Mouse (Mus musculus) neural tube, embryonic 13.5 days (tissue): ENCODE measurements around the gene Clic6. TPM values are rescaled to one million over a fixed set of nuclear protein-coding genes. Genes with fewer than 3 reads are reported as not detected.
A peak's percentile ranks its signal among the peaks of the same experiment; 100 is the strongest.

Source experiments
- ATAC-seq: fragments of 200-750 bp; cut with Nextera tagmentation; 2 replicates; pipeline ENCODE4 v1.8.0; 2017; ENCODE audit warnings: low read depth, mild to moderate bottlenecking, moderate TSS enrichment, moderate library complexity
- H3K27ac ChIP-seq: fragments of 300-500 bp; sonication (generic); replicated peaks from 2 replicates; pipeline ENCODE4 v1.5.1; 2015; ENCODE audit warnings: moderate library complexity, mild to moderate bottlenecking, inconsistent platforms
- H3K27me3 ChIP-seq: fragments of 300-500 bp; sonication (generic); 2 replicates; pipeline ENCODE4 v1.6.1; 2015; ENCODE audit warnings: mild to moderate bottlenecking, inconsistent platforms
- H3K36me3 ChIP-seq: fragments of 300-500 bp; sonication (generic); 2 replicates; pipeline ENCODE4 v1.6.1; 2015; ENCODE audit warnings: mild to moderate bottlenecking, inconsistent platforms
- H3K4me1 ChIP-seq: fragments of 300-500 bp; sonication (generic); replicated peaks from 2 replicates; pipeline ENCODE4 v1.6.1; 2015; ENCODE audit warnings: inconsistent platforms
- H3K4me2 ChIP-seq: fragments of 300-500 bp; sonication (generic); 2 replicates; pipeline ENCODE4 v1.6.1; 2015; ENCODE audit warnings: inconsistent platforms, mild to moderate bottlenecking, moderate library complexity
- H3K4me3 ChIP-seq: fragments of 300-500 bp; sonication (generic); 2 replicates; pipeline ENCODE4 v1.5.1; 2015; ENCODE audit warnings: mild to moderate bottlenecking, inconsistent platforms
- H3K9ac ChIP-seq: fragments of 300-500 bp; sonication (generic); 2 replicates; pipeline ENCODE4 v1.6.1; 2015; ENCODE audit warnings: moderate library complexity, mild to moderate bottlenecking, inconsistent platforms
- H3K9me3 ChIP-seq: fragments of 300-500 bp; sonication (generic); 2 replicates; pipeline ENCODE4 v1.6.1; 2016; ENCODE audit warnings: inconsistent platforms
- WGBS: fragments of 180-500 bp; shearing (Covaris S2); methylation state at CpG from one replicate; pipeline ENCODE4 v1.1.7; 2015; 5-methylcytosine and 5-hydroxymethylcytosine counted together
- polyA plus RNA-seq: library from polyadenylated mRNA; unstranded; fragments of >200 nt; fragmentation: Nextera tagmentation; extraction: Ambion mirVana; gene quantifications from 2 replicates; pipeline ENCODE4 v1.2.1, GENCODE M21; 2015

The Clic6 gene
- polyA plus RNA-seq, 1 experiment from 2014 or later, result 0.54 TPM

- WGBS, result 90% methylated on average over 7 of the region's 7 CpGs
- H3K27me3 ChIP-seq, result no peaks in the 10 kb centered on the region
- no peak overlapping the region for H3K4me2 ChIP-seq
- H3K9me3 ChIP-seq, result no peaks in the 10 kb centered on the region
- no peak overlapping the region for H3K4me3 ChIP-seq
- H3K36me3 ChIP-seq, result peaks cover 7% of the 10 kb centered on the region; the same call in 1 of the 2 replicates
- no peak overlapping the region for H3K27ac ChIP-seq
- no peak overlapping the region for H3K9ac ChIP-seq
- no peak for ATAC-seq
- peaks cover 5% of the 10 kb centered on the region; the same call in 1 of the 2 replicates for H3K4me1 ChIP-seq
Observed at GRCm38 (mm10) chr16:92454002-92454401, 31.5 kb upstream of the Clic6 start.

- H3K4me2 ChIP-seq, result no peak overlapping the region
- no peak overlapping the region for H3K27ac ChIP-seq
- H3K4me1 ChIP-seq, result peaks cover 5% of the 10 kb centered on the region; the same call in 1 of the 2 replicates
- no peaks in the 10 kb centered on the region for H3K27me3 ChIP-seq
- no peak for ATAC-seq
- no peaks in the 10 kb centered on the region for H3K9me3 ChIP-seq
- H3K36me3 ChIP-seq, result peaks cover 7% of the 10 kb centered on the region; the same call in 1 of the 2 replicates
- no peak overlapping the region for H3K4me3 ChIP-seq
- 91% methylated on average over 18 of the region's 18 CpGs for WGBS
- H3K9ac ChIP-seq, result no peak overlapping the region
Observed at GRCm38 (mm10) chr16:92454495-92454894, 31.0 kb upstream of the Clic6 start.

- H3K27ac ChIP-seq, result no peak overlapping the region
- H3K4me3 ChIP-seq, result no peak overlapping the region
- H3K9me3 ChIP-seq, result no peaks in the 10 kb centered on the region
- peaks cover 5% of the 10 kb centered on the region; the same call in 1 of the 2 replicates for H3K4me1 ChIP-seq
- 70% methylated on average over 8 of the region's 8 CpGs for WGBS
- no peak overlapping the region for H3K4me2 ChIP-seq
- ATAC-seq, result no peak
- H3K9ac ChIP-seq, result no peak overlapping the region
- peaks cover 7% of the 10 kb centered on the region; the same call in 1 of the 2 replicates for H3K36me3 ChIP-seq
- H3K27me3 ChIP-seq, result no peaks in the 10 kb centered on the region
Observed at GRCm38 (mm10) chr16:92455488-92455887, 30.0 kb upstream of the Clic6 start.

DNA sequence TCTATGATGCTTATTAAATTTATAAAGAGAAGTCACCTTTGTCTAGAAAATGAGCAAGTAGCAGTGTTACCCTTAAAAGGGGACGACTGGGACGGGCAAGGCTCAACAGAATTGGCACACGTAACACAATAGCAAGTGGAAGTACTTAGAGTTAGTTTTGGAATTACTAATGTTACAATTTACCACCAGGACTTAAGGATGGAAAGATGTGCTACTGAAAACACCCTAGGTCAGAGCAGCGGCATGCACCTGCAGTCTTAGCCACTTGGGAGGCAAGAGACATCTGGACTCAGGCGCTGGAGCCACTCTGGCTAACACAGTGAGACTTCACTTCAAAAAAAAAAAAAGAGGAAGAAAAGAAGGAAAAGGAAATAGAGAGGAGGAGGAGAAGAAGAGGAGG is 29.6 kb upstream of the Clic6 start:
- no peak overlapping the region for H3K4me3 ChIP-seq
- no peak overlapping the region for H3K9ac ChIP-seq
- no peak overlapping the region for H3K27ac ChIP-seq
- WGBS, result 89% methylated on average over 5 of the region's 5 CpGs
- no peaks in the 10 kb centered on the region for H3K9me3 ChIP-seq
- peaks cover 7% of the 10 kb centered on the region; the same call in 1 of the 2 replicates for H3K36me3 ChIP-seq
- ATAC-seq, result no peak
- H3K27me3 ChIP-seq, result no peaks in the 10 kb centered on the region
- peaks cover 5% of the 10 kb centered on the region; the same call in 1 of the 2 replicates for H3K4me1 ChIP-seq
- no peak overlapping the region for H3K4me2 ChIP-seq

GRCm38 (mm10) chr16:92457594-92457993 is 27.9 kb upstream of the Clic6 start:
- no peak overlapping the region for H3K4me2 ChIP-seq
- H3K27ac ChIP-seq, result no peak overlapping the region
- 0 out of 2 replicates have a peak, but pooled peaks cover 4% of the 10 kb centered on the region for H3K36me3 ChIP-seq
- peaks cover 11% of the 10 kb centered on the region; the same call in 1 of the 2 replicates for H3K4me1 ChIP-seq
- H3K4me3 ChIP-seq, result no peak overlapping the region
- no peak overlapping the region for H3K9ac ChIP-seq
- H3K27me3 ChIP-seq, result no peaks in the 10 kb centered on the region
- H3K9me3 ChIP-seq, result no peaks in the 10 kb centered on the region
- WGBS, result 28% methylated on average over 7 of the region's 7 CpGs
- peak; percentile 69; the same call in 1 of the 2 replicates for ATAC-seq

DNA sequence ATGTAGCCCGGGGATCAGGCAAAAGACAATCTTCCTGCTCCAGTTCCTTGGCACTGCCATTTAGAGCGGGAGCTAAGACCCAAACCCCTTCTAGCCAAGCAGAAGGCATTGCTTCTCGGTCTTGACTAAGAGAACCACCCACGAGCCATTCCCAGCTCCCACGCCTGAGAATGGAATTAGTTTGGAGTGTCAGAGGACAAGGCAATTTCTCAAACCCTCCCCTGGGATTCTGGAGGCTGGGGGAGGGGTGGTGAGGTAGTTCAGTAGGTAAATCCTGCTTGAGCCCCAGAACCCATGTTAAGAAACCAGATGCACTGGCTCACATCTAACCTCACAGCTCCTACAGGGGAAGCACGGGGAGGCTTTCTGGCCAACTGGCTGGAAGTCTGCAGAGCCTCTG is 24.1 kb upstream of the Clic6 start:
- H3K4me3 ChIP-seq, result no peak overlapping the region
- H3K4me1 ChIP-seq, result peaks cover 40% of the 10 kb centered on the region
- no peak for ATAC-seq
- H3K27ac ChIP-seq, result no peak overlapping the region
- no peaks in the 10 kb centered on the region for H3K27me3 ChIP-seq
- 71% methylated on average over 6 of the region's 6 CpGs for WGBS
- H3K4me2 ChIP-seq, result no peak overlapping the region
- no peak overlapping the region for H3K9ac ChIP-seq
- no peaks in the 10 kb centered on the region for H3K36me3 ChIP-seq
- no peaks in the 10 kb centered on the region for H3K9me3 ChIP-seq

- peak overlapping the region; percentile 88 for H3K4me3 ChIP-seq
- no peak overlapping the region for H3K27ac ChIP-seq
- H3K9me3 ChIP-seq, result no peaks in the 10 kb centered on the region
- no peaks in the 10 kb centered on the region for H3K27me3 ChIP-seq
- peak overlapping the region; percentile 84 for H3K9ac ChIP-seq
- peaks cover 40% of the 10 kb centered on the region for H3K4me1 ChIP-seq
- no peaks in the 10 kb centered on the region for H3K36me3 ChIP-seq
- WGBS, result 32% methylated on average over 14 of the region's 14 CpGs
- peak overlapping the region; percentile 82 for H3K4me2 ChIP-seq
- ATAC-seq, result no peak
Observed at GRCm38 (mm10) chr16:92464390-92464972, 21.1 kb upstream of the Clic6 start.

DNA sequence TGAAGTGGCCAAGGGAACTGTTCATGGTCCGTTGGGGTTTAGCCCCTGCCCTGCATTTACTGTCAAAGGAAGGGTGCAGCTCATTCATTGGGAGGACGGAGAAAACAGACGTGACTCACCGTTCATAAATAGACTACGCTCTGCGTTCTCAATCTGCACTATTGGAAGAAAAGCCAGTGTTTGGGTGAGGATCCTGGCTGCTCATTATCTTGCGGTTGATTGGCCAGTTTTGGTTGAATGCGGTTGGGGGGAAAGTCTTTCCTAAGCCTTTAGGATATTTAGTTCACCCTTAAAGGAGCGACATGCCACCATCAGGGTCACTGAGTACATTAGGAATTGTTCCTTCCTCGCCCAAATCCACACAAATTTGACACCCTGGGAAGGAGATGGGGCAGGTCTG is 20.3 kb upstream of the Clic6 start:
- Histone ChIP-seq H3K9me3 (no peaks in the 10 kb centered on the region), H3K9ac (peak overlapping the region; percentile 84), H3K4me1 (peaks cover 40% of the 10 kb centered on the region), H3K27ac (no peak overlapping the region), H3K4me3 (peak overlapping the region; percentile 88), H3K36me3 (no peaks in the 10 kb centered on the region), H3K4me2 (peak overlapping the region; percentile 82), H3K27me3 (no peaks in the 10 kb centered on the region)
- WGBS, result 4% methylated on average over 10 of the region's 10 CpGs
- ATAC-seq, result no peak

DNA sequence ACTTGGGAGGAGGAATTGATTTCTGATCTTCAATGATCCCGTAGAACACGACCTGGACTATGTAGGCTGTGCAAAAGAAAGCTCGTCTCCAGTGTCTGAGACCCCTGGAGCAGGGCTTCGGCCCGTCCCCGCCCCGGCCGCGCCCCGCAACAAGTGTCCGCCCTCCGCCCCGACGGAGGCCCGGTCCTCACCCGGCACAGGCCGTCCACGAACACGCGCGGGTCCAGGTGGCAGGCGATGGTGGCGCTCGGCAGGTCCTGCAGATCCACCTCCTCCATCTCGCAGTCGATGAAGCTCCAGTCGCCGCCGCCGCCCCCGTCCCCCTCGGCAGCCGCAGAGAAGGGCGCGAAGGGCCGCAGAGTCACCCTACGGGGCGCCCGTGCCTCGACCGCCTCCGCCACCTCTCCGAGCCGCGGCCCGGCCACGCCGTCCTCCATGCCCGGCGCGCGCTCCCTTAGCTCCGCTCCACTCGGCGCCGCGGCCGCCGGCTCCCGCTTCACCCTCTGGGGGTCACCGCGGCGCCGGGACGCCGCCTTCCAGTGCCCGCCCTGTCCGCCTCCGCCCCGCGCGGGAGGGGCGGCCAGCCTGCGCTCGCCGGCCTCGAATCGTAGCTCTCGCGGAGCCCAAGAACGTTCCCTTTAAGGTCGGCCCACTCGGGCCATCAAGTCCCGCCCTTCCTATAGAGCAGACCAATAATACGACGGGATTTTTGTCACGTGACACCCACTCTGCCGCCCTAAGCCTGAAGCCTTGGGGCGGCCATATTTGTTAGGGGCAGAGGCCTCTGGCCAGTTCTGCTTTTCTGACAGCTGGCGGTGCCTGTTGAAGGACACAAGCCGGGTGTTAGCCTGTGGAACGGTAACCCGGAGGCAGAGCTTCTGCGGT is 19.7 kb upstream of the Clic6 start:
- no peaks in the 10 kb centered on the region for H3K9me3 ChIP-seq
- under 1% methylated on average over 84 of the region's 94 CpGs for WGBS
- H3K27ac ChIP-seq, result peak overlapping the region; percentile 83
- H3K4me1 ChIP-seq, result peaks cover 40% of the 10 kb centered on the region
- peak overlapping the region; percentile 82 for H3K4me2 ChIP-seq
- no peaks in the 10 kb centered on the region for H3K36me3 ChIP-seq
- no peaks in the 10 kb centered on the region for H3K27me3 ChIP-seq
- peak overlapping the region; percentile 88 for H3K4me3 ChIP-seq
- ATAC-seq, result peak; percentile 99
- H3K9ac ChIP-seq, result peak overlapping the region; percentile 84

GRCm38 (mm10) chr16:92467041-92467440 is 18.5 kb upstream of the Clic6 start:
- H3K4me1 ChIP-seq, result peaks cover 33% of the 10 kb centered on the region
- H3K4me2 ChIP-seq, result no peak overlapping the region
- no peak for ATAC-seq
- no peak overlapping the region for H3K4me3 ChIP-seq
- no peaks in the 10 kb centered on the region for H3K36me3 ChIP-seq
- WGBS, result 81% methylated on average over 5 of the region's 5 CpGs
- H3K27me3 ChIP-seq, result no peaks in the 10 kb centered on the region
- H3K9me3 ChIP-seq, result no peaks in the 10 kb centered on the region
- H3K9ac ChIP-seq, result no peak overlapping the region
- H3K27ac ChIP-seq, result no peak overlapping the region

GRCm38 (mm10) chr16:92468459-92468858 is 17.1 kb upstream of the Clic6 start:
- peaks cover 27% of the 10 kb centered on the region for H3K4me1 ChIP-seq
- H3K9me3 ChIP-seq, result no peaks in the 10 kb centered on the region
- no peaks in the 10 kb centered on the region for H3K36me3 ChIP-seq
- no peak for ATAC-seq
- no peak overlapping the region for H3K4me2 ChIP-seq
- no peak overlapping the region for H3K4me3 ChIP-seq
- no peaks in the 10 kb centered on the region for H3K27me3 ChIP-seq
- 75% methylated on average over 14 of the region's 14 CpGs for WGBS
- no peak overlapping the region for H3K9ac ChIP-seq
- no peak overlapping the region for H3K27ac ChIP-seq

- H3K9ac ChIP-seq, result no peak within 1 kb of the TSS
- no peak within 1 kb of the TSS for H3K4me3 ChIP-seq
- H3K4me2 ChIP-seq, result no peak within 1 kb of the TSS
- no peaks in the 10 kb centered on the region for H3K27me3 ChIP-seq
- no peaks in the 10 kb centered on the region for H3K36me3 ChIP-seq
- no peak for ATAC-seq
- peaks cover 6% of the 10 kb centered on the region; the same call in 1 of the 2 replicates for H3K4me1 ChIP-seq
- WGBS, result 72% methylated on average over 6 of the region's 6 CpGs
- H3K27ac ChIP-seq, result no peak within 1 kb of the TSS
- H3K9me3 ChIP-seq, result no peaks in the 10 kb centered on the region
Observed at GRCm38 (mm10) chr16:92470706-92471105, 14.8 kb upstream of the Clic6 start, which contains the start of gene Rcan1. Rcan1 (minus strand) TSS chr16:92470867.
